Mouse (Mus musculus) forebrain, postnatal 0 days (tissue): Measurements from ENCODE around the gene Txn2. TPM values are rescaled to one million over a fixed set of nuclear protein-coding genes. Genes with fewer than 3 reads are reported as not detected.

Experiments used
- ATAC-seq: fragments of 200-750 bp; cut with Nextera tagmentation; 2 replicates; pipeline ENCODE4 v1.8.0; 2017; ENCODE audit warnings: mild to moderate bottlenecking, moderate library complexity
- DNase-seq: peaks from one replicate; pipeline ENCODE4 v3.0.0-alpha.2; 2015
- H3K27ac ChIP-seq: fragments of 300-500 bp; sonication (generic); 2 replicates; pipeline ENCODE4 v1.5.1; 2014; ENCODE audit warnings: low read depth, mild to moderate bottlenecking, antibody characterized with exemption, low read length, moderate library complexity, mixed read lengths
- H3K27me3 ChIP-seq: fragments of 300-500 bp; sonication (generic); 2 replicates; pipeline ENCODE4 v1.6.1; 2014; ENCODE audit warnings: mild to moderate bottlenecking, low read length, mixed read lengths; ENCODE audit not compliant: insufficient read depth
- H3K36me3 ChIP-seq: fragments of 300-500 bp; sonication (generic); 2 replicates; pipeline ENCODE4 v1.6.1; 2014; ENCODE audit warnings: mild to moderate bottlenecking, moderate library complexity; ENCODE audit not compliant: insufficient read depth
- H3K4me1 ChIP-seq: fragments of 300-500 bp; sonication (generic); 2 replicates; pipeline ENCODE4 v1.6.1; 2014; ENCODE audit warnings: antibody characterized with exemption; ENCODE audit not compliant: insufficient read depth
- H3K4me2 ChIP-seq: fragments of 300-500 bp; sonication (generic); 2 replicates; pipeline ENCODE4 v1.6.1; 2014; ENCODE audit warnings: low read depth, mild to moderate bottlenecking, moderate library complexity
- H3K4me3 ChIP-seq: fragments of 300-500 bp; sonication (generic); 2 replicates; pipeline ENCODE4 v1.5.1; 2014; ENCODE audit warnings: low read depth, low read length, mixed read lengths
- H3K9ac ChIP-seq: fragments of 300-500 bp; sonication (generic); 2 replicates; pipeline ENCODE4 v1.6.1; 2014; ENCODE audit warnings: mild to moderate bottlenecking
- H3K9me3 ChIP-seq: fragments of 300-500 bp; sonication (generic); 2 replicates; pipeline ENCODE4 v1.6.1; 2016; ENCODE audit warnings: low read length
- CTCF ChIP-seq: sonication (generic); IDR thresholded peaks from 2 replicates; pipeline ENCODE4 v1.5.1; 2016; ENCODE audit warnings: antibody characterized with exemption, control low read depth, low read depth
- WGBS: fragments of 180-500 bp; shearing (Covaris S2); extraction: QIAGEN DNeasy Blood & Tissue Kit; methylation state at CpG from one replicate; pipeline ENCODE4 v1.1.7; 2014; 5-methylcytosine and 5-hydroxymethylcytosine counted together
- polyA plus RNA-seq: library from polyadenylated mRNA; unstranded; fragments of >200 nt; fragmentation: Nextera tagmentation; extraction: Ambion mirVana; gene quantifications from 2 replicates; pipeline ENCODE4 v1.2.1, GENCODE M21; 2015
- total RNA-seq: library from RNA; depleted of rRNA; stranded (reverse); fragments of >200 nt; gene quantifications from 2 replicates; pipeline ENCODE4 v1.2.3, GENCODE M21; 2014

Txn2 gene
- total and polyA plus RNA-seq, 2 experiments from 2014 or later, result 35.8 to 200 TPM

DNA sequence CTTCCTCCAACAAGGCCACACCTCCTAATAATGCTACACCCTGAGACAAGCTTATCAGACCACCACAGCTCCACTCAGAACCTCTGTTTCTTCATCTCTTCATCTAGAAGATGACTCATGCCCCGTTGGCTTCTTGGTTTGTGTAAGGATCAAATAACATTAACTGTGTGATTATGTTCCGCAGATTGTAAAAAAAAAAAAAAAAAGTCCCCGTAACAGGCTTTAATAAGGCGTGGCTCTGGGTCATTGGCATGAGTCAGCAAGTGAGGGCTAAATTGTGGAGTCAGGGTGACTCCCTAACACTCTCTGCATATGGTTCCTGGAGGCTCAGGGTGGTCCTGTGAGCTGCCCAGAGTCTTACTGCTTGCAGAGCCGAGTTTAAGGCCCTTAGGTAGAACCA, 47.1 kb downstream of the Txn2 start:
- no peak for TF ChIP-seq CTCF
- Histone ChIP-seq H3K9me3 (no peaks in the 10 kb centered on the region), H3K27ac (no peak overlapping the region), H3K4me1 (no peaks in the 10 kb centered on the region), H3K4me3 (no peak overlapping the region), H3K4me2 (no peak overlapping the region), H3K36me3 (no peaks in the 10 kb centered on the region), H3K27me3 (no peaks in the 10 kb centered on the region), H3K9ac (no peak overlapping the region)
- ATAC-seq (no peak), DNase-seq (no peak)
- WGBS, result 79% methylated on average over 5 of the region's 5 CpGs

DNA sequence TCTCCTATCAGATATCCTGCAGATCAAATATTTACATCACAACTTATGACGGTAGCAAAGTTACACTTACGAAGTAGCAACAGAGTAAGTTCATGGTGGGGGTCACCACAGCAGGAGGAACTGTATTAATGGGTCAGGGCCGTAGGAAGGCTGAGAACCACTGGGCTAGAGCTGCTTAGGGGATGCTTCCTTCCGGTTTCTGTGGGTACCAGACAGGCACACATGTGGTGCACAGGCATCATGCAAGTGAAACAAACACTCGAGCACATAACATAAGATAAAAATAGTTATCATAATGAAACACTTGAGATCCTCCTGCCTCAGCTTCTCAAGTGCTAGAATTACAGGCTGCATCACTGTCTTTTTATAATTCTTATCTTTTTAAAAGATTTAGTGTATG, 48.1 kb downstream of the Txn2 start:
- H3K4me2 ChIP-seq, result no peak overlapping the region
- no peak for TF ChIP-seq CTCF
- no peak overlapping the region for H3K4me3 ChIP-seq
- no peak overlapping the region for H3K27ac ChIP-seq
- H3K36me3 ChIP-seq, result no peaks in the 10 kb centered on the region
- 87% methylated on average over 5 of the region's 5 CpGs for WGBS
- H3K27me3 ChIP-seq, result no peaks in the 10 kb centered on the region
- H3K9ac ChIP-seq, result no peak overlapping the region
- no peak for ATAC-seq
- no peak for DNase-seq
- no peaks in the 10 kb centered on the region for H3K9me3 ChIP-seq
- H3K4me1 ChIP-seq, result no peaks in the 10 kb centered on the region

DNA sequence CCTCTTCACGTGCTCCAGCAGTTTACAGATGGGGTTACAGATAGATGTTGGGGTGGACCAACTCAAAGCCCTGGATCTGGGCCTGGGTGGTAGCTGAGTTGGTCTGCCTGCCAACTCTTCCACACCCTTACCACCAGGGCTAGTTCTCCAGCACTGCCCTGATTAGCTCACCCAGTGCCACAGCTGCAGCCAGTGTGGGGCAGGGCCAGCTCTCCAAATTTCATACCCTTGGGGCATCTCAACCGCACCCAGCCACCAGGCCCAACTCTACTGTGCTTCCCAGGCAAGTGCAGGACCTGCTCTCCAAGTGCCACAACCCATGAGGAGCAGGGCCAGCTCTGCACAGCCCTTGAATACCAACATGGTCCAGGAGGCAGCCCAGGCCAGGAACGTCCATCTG, 49.0 kb downstream of the Txn2 start:
- no peak for TF ChIP-seq CTCF
- Histone ChIP-seq H3K4me2 (no peak overlapping the region), H3K36me3 (no peaks in the 10 kb centered on the region), H3K9me3 (no peaks in the 10 kb centered on the region), H3K27me3 (no peaks in the 10 kb centered on the region), H3K4me3 (no peak overlapping the region), H3K4me1 (no peaks in the 10 kb centered on the region), H3K27ac (no peak overlapping the region), H3K9ac (no peak overlapping the region)
- 91% methylated on average over 3 of the region's 3 CpGs for WGBS
- no peak for ATAC-seq
- no peak for DNase-seq

GRCm38 (mm10) chr15:77877209-77877608, 51.6 kb downstream of the Txn2 start:
- ATAC-seq, result no peak
- no peak for TF ChIP-seq CTCF
- H3K27me3 ChIP-seq, result no peaks in the 10 kb centered on the region
- H3K4me1 ChIP-seq, result no peaks in the 10 kb centered on the region
- no peak for DNase-seq
- no peak overlapping the region for H3K4me2 ChIP-seq
- H3K9me3 ChIP-seq, result no peaks in the 10 kb centered on the region
- H3K4me3 ChIP-seq, result no peak overlapping the region
- H3K9ac ChIP-seq, result no peak overlapping the region
- 69% methylated on average over 2 of the region's 2 CpGs for WGBS
- no peak overlapping the region for H3K27ac ChIP-seq
- H3K36me3 ChIP-seq, result no peaks in the 10 kb centered on the region

DNA sequence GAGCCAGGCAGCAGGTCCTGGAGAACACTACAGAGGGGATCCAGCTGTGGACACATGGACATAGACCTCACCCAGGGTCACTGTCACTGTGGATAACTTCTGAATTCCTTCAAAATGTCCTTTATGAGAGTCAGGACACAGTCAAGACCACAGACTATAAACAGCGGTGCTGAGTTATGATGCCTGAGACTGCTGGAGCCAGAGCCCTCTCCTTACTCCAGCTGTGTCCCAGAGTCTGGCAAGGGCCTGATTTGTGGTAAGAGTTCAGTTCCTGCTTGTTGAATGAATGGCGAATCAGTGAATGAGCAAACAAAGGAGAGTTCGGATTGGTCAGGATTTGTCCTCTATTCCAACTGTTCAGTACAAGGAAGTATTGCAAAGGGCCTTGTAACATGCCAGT, 52.1 kb downstream of the Txn2 start:
- Histone ChIP-seq H3K4me2 (no peak overlapping the region), H3K4me1 (no peaks in the 10 kb centered on the region), H3K9me3 (no peaks in the 10 kb centered on the region), H3K27ac (no peak overlapping the region), H3K27me3 (no peaks in the 10 kb centered on the region), H3K4me3 (no peak overlapping the region), H3K36me3 (no peaks in the 10 kb centered on the region), H3K9ac (no peak overlapping the region)
- WGBS, result 72% methylated on average over 3 of the region's 3 CpGs
- ATAC-seq, result no peak
- TF ChIP-seq CTCF, result no peak
- DNase-seq, result no peak

DNA sequence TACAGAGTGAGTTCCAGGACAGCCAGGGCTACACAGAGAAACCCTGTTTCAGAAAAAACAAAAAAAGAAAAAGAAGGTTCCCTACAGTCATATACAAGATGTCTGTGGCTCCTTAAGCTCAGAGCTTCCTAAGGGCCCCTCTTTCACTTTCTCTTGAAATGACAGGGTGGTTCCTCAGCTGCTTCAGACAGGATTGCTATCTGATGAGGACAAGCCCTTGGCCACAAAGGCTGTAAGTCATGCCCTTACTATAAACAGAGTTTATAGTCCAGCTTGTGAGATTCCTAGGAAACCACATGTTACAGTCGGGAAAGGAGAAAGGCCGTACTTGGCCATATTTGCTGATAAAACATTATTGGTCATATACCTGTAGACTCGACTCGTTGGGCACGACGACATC, 52.9 kb downstream of the Txn2 start:
- ATAC-seq (no peak), DNase-seq (no peak)
- no peaks in the 10 kb centered on the region for H3K27me3 ChIP-seq
- no peaks in the 10 kb centered on the region for H3K9me3 ChIP-seq
- no peaks in the 10 kb centered on the region for H3K36me3 ChIP-seq
- no peaks in the 10 kb centered on the region for H3K4me1 ChIP-seq
- WGBS, result 94% methylated on average over 6 of the region's 6 CpGs
- no peak overlapping the region for H3K27ac ChIP-seq
- H3K4me3 ChIP-seq, result no peak overlapping the region
- no peak overlapping the region for H3K4me2 ChIP-seq
- H3K9ac ChIP-seq, result no peak overlapping the region
- no peak for TF ChIP-seq CTCF

DNA sequence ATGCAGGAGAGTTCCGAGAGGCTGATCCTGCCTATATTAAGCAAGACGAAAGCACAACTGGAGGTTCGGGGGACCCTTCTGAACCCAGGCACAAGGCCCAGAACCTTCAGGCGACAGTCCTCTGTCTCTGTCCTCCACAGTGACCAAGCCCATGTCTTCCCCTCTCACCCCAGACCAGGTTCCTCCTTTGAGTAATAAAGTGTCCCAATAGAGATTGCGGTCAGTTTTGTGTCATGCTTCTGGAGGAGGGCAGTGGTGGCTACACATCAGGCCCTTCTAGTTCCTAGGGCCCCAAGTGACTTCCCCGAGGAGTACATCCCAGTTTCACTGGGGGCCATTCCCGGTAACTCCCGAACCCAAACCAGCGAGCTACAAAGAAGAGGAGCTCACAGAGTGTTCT, 54.0 kb downstream of the Txn2 start:
- Histone ChIP-seq H3K4me1 (no peaks in the 10 kb centered on the region), H3K9ac (no peak overlapping the region), H3K36me3 (no peaks in the 10 kb centered on the region), H3K4me3 (no peak overlapping the region), H3K4me2 (no peak overlapping the region), H3K9me3 (no peaks in the 10 kb centered on the region), H3K27ac (no peak overlapping the region), H3K27me3 (no peaks in the 10 kb centered on the region)
- TF ChIP-seq CTCF, result no peak
- no peak for ATAC-seq
- DNase-seq, result no peak
- 94% methylated on average over 9 of the region's 9 CpGs for WGBS

DNA sequence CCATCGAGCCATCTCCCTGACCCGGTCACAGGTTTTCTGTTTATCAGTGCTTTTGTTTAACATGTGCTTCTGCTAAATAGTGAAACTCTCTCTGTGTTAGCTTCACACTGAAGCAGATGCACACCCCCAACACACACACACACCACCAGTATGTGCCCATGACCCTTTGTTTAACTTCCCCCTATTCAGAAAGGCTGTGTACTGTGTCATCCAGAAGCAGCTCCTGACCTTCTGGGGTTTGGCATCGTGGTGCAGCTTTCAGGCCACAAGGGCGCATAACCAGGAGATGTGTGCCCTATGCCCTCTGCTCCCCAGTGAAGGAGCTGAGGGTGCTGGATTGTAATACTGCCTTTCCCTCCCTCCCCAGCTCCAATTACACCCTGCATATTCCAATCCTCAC, 54.5 kb downstream of the Txn2 start:
- H3K27me3 ChIP-seq, result no peaks in the 10 kb centered on the region
- no peak overlapping the region for H3K4me3 ChIP-seq
- H3K9ac ChIP-seq, result no peak overlapping the region
- H3K27ac ChIP-seq, result no peak overlapping the region
- H3K9me3 ChIP-seq, result no peaks in the 10 kb centered on the region
- no peak for ATAC-seq
- TF ChIP-seq CTCF, result no peak
- H3K4me2 ChIP-seq, result no peak overlapping the region
- DNase-seq, result no peak
- WGBS, result 74% methylated on average over 4 of the region's 4 CpGs
- H3K4me1 ChIP-seq, result no peaks in the 10 kb centered on the region
- H3K36me3 ChIP-seq, result no peaks in the 10 kb centered on the region
